Mouse (Mus musculus) erythroblast, adult 5-6 weeks (primary cell): ENCODE measurements around the gene Olfr338. TPM values are rescaled to one million over a fixed set of nuclear protein-coding genes. Genes with fewer than 3 reads are reported as not detected.
"Not testable (repeated sequence)": the region's sequence is repeated elsewhere in the genome, so short reads cannot be mapped to it uniquely, and the experiment has no call there.

ENCODE experiments used
- ATAC-seq: replicated peaks from 2 replicates; pipeline ENCODE4 v1.8.0; 2016; ENCODE audit warnings: moderate number of reproducible peaks, mild to moderate bottlenecking, moderate TSS enrichment, inconsistent platforms; ENCODE audit not compliant: poor library complexity, low FRiP score, severe bottlenecking
- total RNA-seq, 2 experiments: library from RNA; stranded (forward) in 1 of 2; stranded (reverse) in 1 of 2; fragments of 150-400 nt in 1 of 2; fragments of 200-764, 138-1000 nt in 1 of 2; gene quantifications; 2 replicates each; pipeline versions ENCODE4 v1.2.3 to v1.2.4; 2015 to 2017; ENCODE audit warnings: low replicate concordance in 2 of 2

Gene Olfr338
- total RNA-seq (2015; ENCODE audit: low replicate concordance) (not detected in 2 replicates), total RNA-seq (2017; ENCODE audit: low replicate concordance) (not detected in 2 replicates)

DNA sequence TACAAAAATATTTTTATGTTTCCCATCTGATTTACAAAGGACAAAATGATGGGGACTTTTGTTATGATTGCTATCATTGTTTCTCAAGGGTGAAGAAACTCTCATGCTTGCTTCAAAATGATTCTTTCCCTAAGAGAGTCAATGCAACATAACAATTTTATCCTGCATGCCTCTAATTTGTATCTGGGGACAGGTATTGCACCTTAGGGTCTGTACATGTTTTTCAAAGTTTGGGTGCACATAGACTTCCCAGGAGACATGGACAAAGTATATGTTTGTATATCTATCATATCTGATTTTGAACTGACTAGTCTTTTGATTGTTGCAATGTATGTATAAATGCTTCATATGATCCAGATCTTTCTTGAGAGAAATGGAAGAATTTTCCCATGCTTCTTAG lies at the start of gene Olfr338:
Gene Olfr338, plus strand, starts transcription at position 301 of the 400 bp plus-strand sequence.
- ATAC-seq, result no peak

DNA sequence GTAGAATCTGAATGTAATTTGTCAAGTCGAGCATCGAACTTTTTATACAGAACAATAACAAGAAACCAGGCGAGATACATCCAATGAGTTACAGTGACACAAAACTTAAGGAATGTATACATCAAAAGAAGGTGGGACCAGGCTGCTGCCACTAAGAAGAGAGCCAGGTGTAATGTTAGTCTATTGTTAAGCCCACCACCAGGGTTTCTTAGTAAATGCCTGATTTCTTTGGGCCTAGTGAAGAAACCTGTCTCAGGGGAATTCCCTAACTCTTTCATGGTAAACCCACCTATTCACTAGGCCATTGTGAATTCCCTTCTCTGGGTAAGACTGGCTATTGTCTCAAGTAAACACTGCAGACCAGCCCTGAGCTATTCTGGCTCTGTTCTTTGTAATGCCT lies 41.9 kb downstream of the Olfr338 start:
- not testable (repeated sequence) for ATAC-seq

DNA sequence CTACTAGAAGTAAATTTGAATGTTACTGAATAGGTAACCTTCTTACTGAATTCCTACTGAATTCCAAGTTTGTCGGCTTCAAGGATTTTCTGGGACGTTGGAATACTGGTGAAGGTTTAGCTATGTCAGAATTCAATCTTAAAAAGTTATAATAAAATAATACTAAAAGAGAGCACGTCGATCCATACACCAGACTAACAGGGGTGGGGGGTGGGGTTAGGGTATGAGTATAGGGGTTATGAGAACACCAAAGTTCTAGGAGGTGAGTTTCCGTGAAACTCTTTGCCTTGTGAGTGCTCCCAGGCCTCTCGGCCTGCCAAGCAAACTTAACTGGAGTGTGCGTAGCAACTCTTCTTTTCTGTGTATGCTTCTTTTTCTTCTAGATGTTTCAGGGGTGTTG lies 42.3 kb downstream of the Olfr338 start:
- ATAC-seq, result not testable (repeated sequence)

DNA sequence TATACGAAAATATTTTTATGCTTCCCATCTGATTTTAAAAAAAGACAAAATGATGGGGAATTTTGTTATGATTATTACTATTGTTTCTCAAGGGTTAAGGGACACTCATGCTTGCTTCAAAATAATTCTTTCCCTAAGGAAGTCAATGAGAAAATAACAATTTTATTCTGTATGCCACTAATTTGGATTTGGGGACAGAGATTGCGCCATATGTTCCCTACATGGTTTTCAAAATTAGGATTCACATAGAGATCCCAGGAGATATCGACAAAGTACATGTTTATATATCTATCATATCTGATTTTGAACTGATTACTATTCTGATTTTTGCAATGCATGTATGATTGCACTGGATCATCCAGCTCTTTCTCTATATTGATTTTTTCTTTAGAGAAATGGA lies 45.3 kb downstream of the Olfr338 start, which contains the start of gene Olfr339:
Gene Olfr339, plus strand, starts transcription at position 301 of the 400 bp plus-strand sequence.
- ATAC-seq, result no peak

Other genes starting within 250 kb of the Olfr338 start
- gene Mrrf, start 237.1 kb upstream of the Olfr338 start, total RNA-seq (2015; ENCODE audit: low replicate concordance), result 3.3 and 6.7 TPM in 2 replicates
- 6.9 and 11.8 TPM in 2 replicates for gene Mrrf, start 237.1 kb upstream of the Olfr338 start, total RNA-seq (2017; ENCODE audit: low replicate concordance)
- 13.1 and 18.2 TPM in 2 replicates for gene Rbm18, start 236.7 kb upstream of the Olfr338 start, total RNA-seq (2015; ENCODE audit: low replicate concordance)
- gene Rbm18, start 236.7 kb upstream of the Olfr338 start, total RNA-seq (2017; ENCODE audit: low replicate concordance), result 19.0 and 20.5 TPM in 2 replicates
- gene Ptgs1, start 143.1 kb upstream of the Olfr338 start, total RNA-seq (2015; ENCODE audit: low replicate concordance), result 15.0 and 19.6 TPM in 2 replicates
- 12.1 and 13.6 TPM in 2 replicates for gene Ptgs1, start 143.1 kb upstream of the Olfr338 start, total RNA-seq (2017; ENCODE audit: low replicate concordance)
- not detected in 2 replicates for gene Olfr339, start 45.4 kb downstream of the Olfr338 start, total RNA-seq (2015; ENCODE audit: low replicate concordance)
- gene Olfr339, start 45.4 kb downstream of the Olfr338 start, total RNA-seq (2017; ENCODE audit: low replicate concordance), result not detected in 2 replicates
- not detected in 2 replicates for gene Olfr340, start 79.1 kb downstream of the Olfr338 start, total RNA-seq (2015; ENCODE audit: low replicate concordance)
- gene Olfr340, start 79.1 kb downstream of the Olfr338 start, total RNA-seq (2017; ENCODE audit: low replicate concordance), result not detected in 2 replicates
- gene Olfr341, start 108.9 kb downstream of the Olfr338 start, total RNA-seq (2015; ENCODE audit: low replicate concordance), result not detected in 2 replicates
- 0.09 TPM in 1 of 2 replicates, not detected in the other for gene Olfr341, start 108.9 kb downstream of the Olfr338 start, total RNA-seq (2017; ENCODE audit: low replicate concordance)
- gene Olfr342, start 151.5 kb downstream of the Olfr338 start, total RNA-seq (2015; ENCODE audit: low replicate concordance), result not detected in 2 replicates
- gene Olfr342, start 151.5 kb downstream of the Olfr338 start, total RNA-seq (2017; ENCODE audit: low replicate concordance), result not detected in 2 replicates
- not detected in 2 replicates for gene Olfr344, start 193.1 kb downstream of the Olfr338 start, total RNA-seq (2015; ENCODE audit: low replicate concordance)
- gene Olfr344, start 193.1 kb downstream of the Olfr338 start, total RNA-seq (2017; ENCODE audit: low replicate concordance), result 0.09 TPM in 1 of 2 replicates, not detected in the other